Mouse (Mus musculus): Measurements from ENCODE around the gene Pla2g1b. TPM values are rescaled to one million over a fixed set of nuclear protein-coding genes. Genes with fewer than 3 reads are reported as not detected.

Pla2g1b gene
- total and polyA plus RNA-seq, 2 experiments from 2014 or later, result not detected

GRCm38 (mm10) chr5:115444130-115444529 lies 21.9 kb upstream of the Pla2g1b start:
- H3K36me3 ChIP-seq (ENCODE audit: insufficient read depth), result peaks cover 77% of the 10 kb centered on the region

GRCm38 (mm10) chr5:115447108-115447507 lies 19.0 kb upstream of the Pla2g1b start:
- no peak overlapping the region for H3K4me2 ChIP-seq (ENCODE audit: low read depth)
- no peaks in the 10 kb centered on the region for H3K9me3 ChIP-seq (ENCODE audit: low read length)
- no peak for DNase-seq
- ATAC-seq, result no peak
- no peaks in the 10 kb centered on the region for H3K27me3 ChIP-seq (ENCODE audit: insufficient read depth, low read length)
- no peak overlapping the region for H3K27ac ChIP-seq (ENCODE audit: low read depth, low read length)
- H3K9ac ChIP-seq, result no peak overlapping the region
- H3K36me3 ChIP-seq (ENCODE audit: insufficient read depth), result peaks cover 89% of the 10 kb centered on the region
- H3K4me3 ChIP-seq (ENCODE audit: low read depth, low read length), result no peak overlapping the region
- no peak for TF ChIP-seq CTCF (IDR thresholded peaks at IDR 0.05; ENCODE audit: low read depth)
- 77% methylated on average over 17 of the region's 17 CpGs for WGBS
- H3K4me1 ChIP-seq (ENCODE audit: insufficient read depth), result no peaks in the 10 kb centered on the region

More at GRCm38 (mm10) chr5:115444130-115444529, 21.9 kb upstream of the Pla2g1b start:
- Histone ChIP-seq H3K4me1 (ENCODE audit: insufficient read depth) (no peaks in the 10 kb centered on the region), H3K27ac (ENCODE audit: low read depth, low read length) (no peak overlapping the region), H3K27me3 (ENCODE audit: insufficient read depth, low read length) (no peaks in the 10 kb centered on the region), H3K4me3 (ENCODE audit: low read depth, low read length) (no peak overlapping the region), H3K9ac (no peak overlapping the region), H3K4me2 (ENCODE audit: low read depth) (no peak overlapping the region), H3K9me3 (ENCODE audit: low read length) (no peaks in the 10 kb centered on the region)
- TF ChIP-seq CTCF (IDR thresholded peaks at IDR 0.05; ENCODE audit: low read depth), result no peak
- no peak for DNase-seq
- 83% methylated on average over 11 of the region's 11 CpGs for WGBS
- ATAC-seq, result no peak

GRCm38 (mm10) chr5:115449247-115449646 lies 16.8 kb upstream of the Pla2g1b start:
- no peak for DNase-seq
- Histone ChIP-seq H3K36me3 (ENCODE audit: insufficient read depth) (peaks cover 92% of the 10 kb centered on the region), H3K4me2 (ENCODE audit: low read depth) (no peak overlapping the region), H3K27ac (ENCODE audit: low read depth, low read length) (no peak overlapping the region), H3K9me3 (ENCODE audit: low read length) (no peaks in the 10 kb centered on the region), H3K27me3 (ENCODE audit: insufficient read depth, low read length) (no peaks in the 10 kb centered on the region), H3K9ac (no peak overlapping the region), H3K4me3 (ENCODE audit: low read depth, low read length) (no peak overlapping the region), H3K4me1 (ENCODE audit: insufficient read depth) (no peaks in the 10 kb centered on the region)
- WGBS, result 87% methylated on average over 3 of the region's 3 CpGs
- no peak for ATAC-seq
- TF ChIP-seq CTCF (IDR thresholded peaks at IDR 0.05; ENCODE audit: low read depth), result no peak

GRCm38 (mm10) chr5:115450410-115451317 lies 15.4 kb upstream of the Pla2g1b start:
- Histone ChIP-seq H3K27ac (ENCODE audit: low read depth, low read length) (no peak overlapping the region; the same call in 1 of the 2 replicates), H3K9me3 (ENCODE audit: low read length) (no peaks in the 10 kb centered on the region), H3K27me3 (ENCODE audit: insufficient read depth, low read length) (no peaks in the 10 kb centered on the region), H3K9ac (no peak overlapping the region), H3K36me3 (ENCODE audit: insufficient read depth) (peaks cover 83% of the 10 kb centered on the region), H3K4me2 (ENCODE audit: low read depth) (no peak overlapping the region), H3K4me1 (ENCODE audit: insufficient read depth) (no peaks in the 10 kb centered on the region), H3K4me3 (ENCODE audit: low read depth, low read length) (no peak overlapping the region)
- 87% methylated on average over 27 of the region's 27 CpGs for WGBS
- no peak for ATAC-seq
- DNase-seq, result no peak
- no peak for TF ChIP-seq CTCF (IDR thresholded peaks at IDR 0.05; ENCODE audit: low read depth)

- Histone ChIP-seq H3K9ac (no peak overlapping the region), H3K4me2 (ENCODE audit: low read depth) (no peak overlapping the region), H3K4me3 (ENCODE audit: low read depth, low read length) (no peak overlapping the region), H3K9me3 (ENCODE audit: low read length) (no peaks in the 10 kb centered on the region), H3K36me3 (ENCODE audit: insufficient read depth) (peaks cover 49% of the 10 kb centered on the region), H3K27ac (ENCODE audit: low read depth, low read length) (no peak overlapping the region), H3K4me1 (ENCODE audit: insufficient read depth) (no peaks in the 10 kb centered on the region), H3K27me3 (ENCODE audit: insufficient read depth, low read length) (no peaks in the 10 kb centered on the region)
- ATAC-seq (no peak), DNase-seq (no peak)
- TF ChIP-seq CTCF (IDR thresholded peaks at IDR 0.05; ENCODE audit: low read depth), result no peak
- 77% methylated on average over 12 of the region's 12 CpGs for WGBS
Observed at GRCm38 (mm10) chr5:115454422-115455090, 11.5 kb upstream of the Pla2g1b start.

GRCm38 (mm10) chr5:115455838-115456237 lies 10.2 kb upstream of the Pla2g1b start:
- H3K9ac ChIP-seq, result no peak overlapping the region
- no peaks in the 10 kb centered on the region for H3K4me1 ChIP-seq (ENCODE audit: insufficient read depth)
- ATAC-seq (no peak), DNase-seq (no peak)
- peaks cover 38% of the 10 kb centered on the region for H3K36me3 ChIP-seq (ENCODE audit: insufficient read depth)
- no peak overlapping the region for H3K27ac ChIP-seq (ENCODE audit: low read depth, low read length)
- no peak overlapping the region for H3K4me3 ChIP-seq (ENCODE audit: low read depth, low read length)
- no peak overlapping the region for H3K4me2 ChIP-seq (ENCODE audit: low read depth)
- H3K9me3 ChIP-seq (ENCODE audit: low read length), result no peaks in the 10 kb centered on the region
- 77% methylated on average over 7 of the region's 7 CpGs for WGBS
- H3K27me3 ChIP-seq (ENCODE audit: insufficient read depth, low read length), result no peaks in the 10 kb centered on the region
- no peak for TF ChIP-seq CTCF (IDR thresholded peaks at IDR 0.05; ENCODE audit: low read depth)

GRCm38 (mm10) chr5:115458918-115459317 lies 7.1 kb upstream of the Pla2g1b start:
- Histone ChIP-seq H3K4me3 (ENCODE audit: low read depth, low read length) (no peak overlapping the region), H3K27ac (ENCODE audit: low read depth, low read length) (no peak overlapping the region), H3K27me3 (ENCODE audit: insufficient read depth, low read length) (no peaks in the 10 kb centered on the region), H3K4me2 (ENCODE audit: low read depth) (no peak overlapping the region), H3K9ac (no peak overlapping the region), H3K4me1 (ENCODE audit: insufficient read depth) (no peaks in the 10 kb centered on the region), H3K9me3 (ENCODE audit: low read length) (no peaks in the 10 kb centered on the region), H3K36me3 (ENCODE audit: insufficient read depth) (peaks cover 9% of the 10 kb centered on the region; the same call in 1 of the 2 replicates)
- 66% methylated on average over 13 of the region's 13 CpGs for WGBS
- TF ChIP-seq CTCF (IDR thresholded peaks at IDR 0.05; ENCODE audit: low read depth), result no peak
- DNase-seq (no peak), ATAC-seq (no peak)

Data from forebrain, postnatal 0 days (tissue).